Mouse (Mus musculus): ENCODE results near the gene Dcpp1. TPM values are rescaled to one million over a fixed set of nuclear protein-coding genes. Genes with fewer than 3 reads are reported as not detected.

Gene Dcpp1
- not detected in 2 replicates for total RNA-seq (2023)

DNA sequence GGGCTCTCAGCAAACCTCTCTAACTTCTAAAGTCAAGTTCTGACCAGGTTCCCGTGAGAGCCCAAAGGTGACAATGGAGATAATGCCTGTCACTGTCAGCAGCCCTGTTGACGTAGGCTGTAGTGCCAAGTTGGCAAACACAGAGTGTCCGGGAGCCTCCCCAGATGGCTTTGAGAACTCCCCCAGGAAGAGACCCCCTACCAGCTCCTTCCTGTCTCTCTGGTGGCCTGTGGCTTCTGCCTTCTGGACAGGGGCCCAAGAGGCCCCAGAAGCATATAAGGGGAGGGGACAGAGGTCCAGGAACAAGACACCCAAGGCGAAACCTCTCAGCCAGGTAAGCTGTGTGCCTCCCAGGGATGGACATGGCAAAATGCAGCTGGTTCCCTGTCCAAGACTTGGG lies at the start of gene Dcpp1, which contains the start of gene Dcpp2:
Dcpp1 (plus strand) TSS at position 301 of the 400 bp plus-strand sequence.
Dcpp2 (plus strand) TSS at position 305 of the 400 bp plus-strand sequence.

DNA sequence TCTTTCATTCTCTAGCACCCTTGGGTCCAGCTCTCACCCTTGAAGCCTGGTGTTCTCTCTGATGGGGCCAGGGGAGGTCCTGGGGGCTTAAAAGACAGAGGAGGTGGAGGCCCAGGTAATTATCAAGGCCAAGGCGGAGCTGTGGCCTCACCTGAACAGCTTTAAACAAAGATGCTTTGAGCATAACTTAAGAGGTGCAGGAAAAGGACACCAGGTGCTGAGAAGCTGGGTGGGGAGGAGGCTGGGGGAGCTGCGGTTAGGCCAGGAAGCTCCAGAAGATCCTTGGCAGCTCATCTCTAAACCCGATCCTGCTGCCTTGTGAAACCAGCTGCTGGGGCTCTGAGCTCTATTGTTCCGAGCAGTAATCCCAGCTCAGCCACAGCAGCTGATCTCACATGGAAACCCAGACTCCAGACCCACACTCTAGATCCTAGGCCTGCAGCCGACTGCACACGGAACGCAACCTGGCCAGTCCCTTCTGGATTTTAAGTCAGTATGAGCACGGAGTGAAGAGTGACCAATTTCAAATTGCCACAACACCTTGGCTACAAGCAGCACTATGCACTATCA lies 44.6 kb upstream of the Dcpp1 start, which contains the start of gene Prss33:
Prss33 (minus strand) TSS at position 51 of the 570 bp plus-strand sequence.

DNA sequence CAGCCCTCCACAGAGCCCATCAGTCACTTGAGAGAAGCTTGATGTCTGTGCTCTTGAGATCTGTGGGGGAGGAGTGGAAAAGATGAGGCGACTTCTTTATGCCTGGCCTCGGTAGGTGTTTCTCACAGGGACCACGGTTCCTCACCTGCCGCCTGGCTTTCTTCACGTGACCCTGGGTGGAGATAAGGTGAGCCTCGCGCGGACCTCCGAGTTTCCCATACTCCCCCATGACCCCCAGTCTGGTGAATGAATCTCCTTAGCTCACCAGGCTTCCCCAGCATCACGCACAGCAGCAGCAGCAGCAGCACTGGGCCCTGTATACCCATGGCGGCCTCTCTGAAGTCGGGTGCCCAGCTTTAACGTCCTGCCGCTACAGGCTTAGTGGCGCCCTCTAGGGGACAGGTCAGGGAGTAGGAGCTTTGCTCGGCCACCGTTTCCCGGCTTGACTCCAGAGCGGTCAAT lies 36.8 kb upstream of the Dcpp1 start, which contains the start of the genes Prss32 and Prss41:
Prss32 (plus strand) TSS at position 44 of the 462 bp plus-strand sequence.
Prss41 (minus strand) TSS at position 361 of the 462 bp plus-strand sequence.

DNA sequence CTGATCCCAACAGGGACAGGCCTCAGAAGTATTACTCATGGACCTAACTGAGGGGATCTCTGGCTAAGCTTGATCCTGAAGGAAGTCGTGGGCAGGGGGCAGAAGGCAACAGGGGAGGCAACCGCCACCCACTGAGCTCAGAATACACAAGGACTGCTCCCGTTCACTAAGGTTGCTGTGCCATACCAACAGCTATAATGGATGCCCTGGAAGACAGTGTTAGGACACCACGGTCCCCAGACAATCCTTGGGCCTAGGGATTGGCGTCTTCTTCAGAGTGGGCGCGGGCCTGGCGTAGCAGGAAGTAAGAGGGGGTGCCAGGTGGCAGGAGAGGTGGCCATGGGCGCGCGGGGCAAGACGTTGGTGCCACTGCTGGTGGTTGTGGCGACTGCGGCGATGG lies 12.9 kb upstream of the Dcpp1 start, which contains the start of gene Prss21:
Prss21 (plus strand) TSS at position 301 of the 400 bp plus-strand sequence.

DNA sequence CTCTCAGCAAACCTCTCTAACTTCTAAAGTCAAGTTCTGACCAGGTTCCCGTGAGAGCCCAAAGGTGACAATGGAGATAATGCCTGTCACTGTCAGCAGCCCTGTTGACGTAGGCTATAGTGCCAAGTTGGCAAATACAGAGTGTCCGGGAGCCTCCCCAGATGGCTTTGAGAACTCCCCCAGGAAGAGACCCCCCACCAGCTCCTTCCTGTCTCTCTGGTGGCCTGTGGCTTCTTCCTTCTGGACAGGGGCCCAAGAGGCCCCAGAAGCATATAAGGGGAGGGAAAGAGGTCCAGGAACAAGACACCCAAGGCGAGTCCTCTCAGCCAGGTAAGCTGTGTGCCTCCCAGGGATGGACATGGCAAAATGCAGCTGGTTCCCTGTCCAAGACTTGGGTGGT lies 36.5 kb downstream of the Dcpp1 start, which contains the start of gene Dcpp3:
Dcpp3 (plus strand) TSS at position 301 of the 400 bp plus-strand sequence.

Other genes starting within 250 kb of the Dcpp1 start
- 177 and 198 TPM in 2 replicates for gene Mmp25, start 235.6 kb upstream of the Dcpp1 start, total RNA-seq (2023)
- gene Bicdl2, start 220.4 kb upstream of the Dcpp1 start, total RNA-seq (2023): 2.2 and 2.5 TPM in 2 replicates
- gene Hcfc1r1, start 207.3 kb upstream of the Dcpp1 start, total RNA-seq (2023): 50.8 and 57.7 TPM in 2 replicates
- gene Thoc6, start 207.0 kb upstream of the Dcpp1 start, total RNA-seq (2023): 14.7 and 18.6 TPM in 2 replicates
- 12.7 and 14.8 TPM in 2 replicates for gene Tnfrsf12a, start 203.4 kb upstream of the Dcpp1 start, total RNA-seq (2023)
- gene Cldn6, start 201.6 kb upstream of the Dcpp1 start, total RNA-seq (2023): not detected in 2 replicates
- gene Cldn9, start 196.8 kb upstream of the Dcpp1 start, total RNA-seq (2023): not detected in 2 replicates
- 0.28 TPM in 1 of 2 replicates, not detected in the other for gene 1520401A03Rik, start 158.1 kb upstream of the Dcpp1 start, total RNA-seq (2023)
- gene Pkmyt1, start 154.5 kb upstream of the Dcpp1 start, total RNA-seq (2023): 39.1 and 51.5 TPM in 2 replicates
- gene Paqr4, start 140.0 kb upstream of the Dcpp1 start, total RNA-seq (2023): 2.1 and 2.5 TPM in 2 replicates
- not detected in 2 replicates for gene Kremen2, start 135.0 kb upstream of the Dcpp1 start, total RNA-seq (2023)
- 6.7 and 7.9 TPM in 2 replicates for gene Flywch1, start 109.3 kb upstream of the Dcpp1 start, total RNA-seq (2023)
- not detected in 2 replicates for gene Flywch2, start 94.8 kb upstream of the Dcpp1 start, total RNA-seq (2023)
- 630 and 877 TPM in 2 replicates for gene Srrm2, start 90.3 kb upstream of the Dcpp1 start, total RNA-seq (2023)
- 121 and 182 TPM in 2 replicates for gene Elob, start 51.7 kb upstream of the Dcpp1 start, total RNA-seq (2023)
- not detected in 2 replicates for gene Prss33, start 44.8 kb upstream of the Dcpp1 start, total RNA-seq (2023)
- gene Prss32, start 37.0 kb upstream of the Dcpp1 start, total RNA-seq (2023): not detected in 2 replicates
- not detected in 2 replicates for gene Prss41, start 36.7 kb upstream of the Dcpp1 start, total RNA-seq (2023)
- gene Prss21, start 12.8 kb upstream of the Dcpp1 start, total RNA-seq (2023): not detected in 2 replicates
- not detected in 2 replicates for gene Dcpp2, start within 50 bp of the Dcpp1 start, total RNA-seq (2023)
- not detected in 2 replicates for gene Dcpp3, start 36.6 kb downstream of the Dcpp1 start, total RNA-seq (2023)
- gene Sbp, start 60.8 kb downstream of the Dcpp1 start, total RNA-seq (2023): not detected in 2 replicates
- not detected in 2 replicates for gene Sbpl, start 74.4 kb downstream of the Dcpp1 start, total RNA-seq (2023)
- gene Prss30, start 99.7 kb downstream of the Dcpp1 start, total RNA-seq (2023): not detected in 2 replicates
- gene Prss22, start 117.2 kb downstream of the Dcpp1 start, total RNA-seq (2023): not detected in 2 replicates
- not detected in 2 replicates for gene Prss27, start 157.3 kb downstream of the Dcpp1 start, total RNA-seq (2023)
- gene Kctd5, start 192.6 kb downstream of the Dcpp1 start, total RNA-seq (2023): 13.0 and 13.8 TPM in 2 replicates

Measured in neutrophil, adult 65 days (primary cell).